Mouse (Mus musculus) liver, embryonic 14.5 days (tissue): Measurements from ENCODE around the gene 1810065E05Rik.

Experiments
- CTCF ChIP-seq: IDR thresholded peaks from 2 replicates; pipeline ENCODE4 v1.5.1; 2016; ENCODE audit warnings: antibody characterized with exemption, low read depth, control low read depth
- EP300 ChIP-seq: IDR thresholded peaks from 2 replicates; pipeline ENCODE4 v1.6.1; 2016; ENCODE audit warnings: antibody characterized with exemption, low read depth

DNA sequence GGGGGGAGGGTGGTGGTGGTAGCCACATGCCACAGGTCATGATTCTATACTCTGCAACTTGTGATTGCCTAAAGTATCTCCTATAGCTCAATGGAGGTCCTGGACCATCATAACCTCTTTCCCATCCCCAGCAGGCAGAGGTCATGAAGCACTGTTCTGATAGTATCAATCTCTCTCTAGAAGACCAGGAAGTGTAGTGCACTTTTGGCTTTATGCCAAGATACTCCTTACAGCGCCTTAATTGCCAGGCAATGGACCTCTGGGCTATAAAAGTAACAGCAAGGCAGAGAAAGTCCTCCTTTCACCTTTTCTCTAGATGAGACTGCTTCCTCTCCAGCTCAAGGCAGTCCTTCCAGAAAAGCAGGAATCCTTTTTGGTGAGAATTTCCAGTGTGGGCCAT is at the start of gene 1810065E05Rik:
- TF ChIP-seq CTCF: no peak
- TF ChIP-seq EP300: no peak
